Mouse (Mus musculus): ENCODE measurements at regions not wholly inside any gene's neighbourhood (a gene's known extent, or its start where the extent isn't known, plus 50 kb on each side); places are given as distances from the start of the nearest gene placed in this dataset.

- no peaks in the 10 kb centered on the region for H3K4me1 ChIP-seq (ENCODE audit: control insufficient read depth, insufficient read depth, low read length)
- no peak overlapping the region for H3K27ac ChIP-seq (ENCODE audit: control insufficient read depth, insufficient read depth, low read depth, low read length, poor library complexity)
- 33% methylated on average over 14 of the region's 14 CpGs for WGBS
- TF ChIP-seq POLR2A (IDR thresholded peaks at IDR 0.05; ENCODE audit: borderline replicate concordance, control insufficient read depth, low read depth, low read length) = no peak
- peak; percentile 55; the same call in 1 of the 2 replicates for TF ChIP-seq CTCF (IDR thresholded peaks at IDR 0.05; ENCODE audit: control insufficient read depth, insufficient read depth, low read length)
- H3K4me3 ChIP-seq (replicated peaks; ENCODE audit: control insufficient read depth, low read depth, low read length) = no peak overlapping the region
Measured at GRCm38 (mm10) chr15:88247974-88248625, 352.0 kb upstream of the Zdhhc25 start.

GRCm38 (mm10) chr15:88288051-88288450, 312.1 kb upstream of the Zdhhc25 start:
- Histone ChIP-seq H3K4me3 (replicated peaks; ENCODE audit: control insufficient read depth, low read depth, low read length) (no peak overlapping the region), H3K4me1 (ENCODE audit: control insufficient read depth, insufficient read depth, low read length) (no peaks in the 10 kb centered on the region), H3K27ac (ENCODE audit: control insufficient read depth, insufficient read depth, low read depth, low read length, poor library complexity) (no peak overlapping the region)
- WGBS = 45% methylated on average over 16 of the region's 16 CpGs
- TF ChIP-seq CTCF (IDR thresholded peaks at IDR 0.05; ENCODE audit: control insufficient read depth, insufficient read depth, low read length) (no peak), POLR2A (IDR thresholded peaks at IDR 0.05; ENCODE audit: borderline replicate concordance, control insufficient read depth, low read depth, low read length) (no peak)

DNA sequence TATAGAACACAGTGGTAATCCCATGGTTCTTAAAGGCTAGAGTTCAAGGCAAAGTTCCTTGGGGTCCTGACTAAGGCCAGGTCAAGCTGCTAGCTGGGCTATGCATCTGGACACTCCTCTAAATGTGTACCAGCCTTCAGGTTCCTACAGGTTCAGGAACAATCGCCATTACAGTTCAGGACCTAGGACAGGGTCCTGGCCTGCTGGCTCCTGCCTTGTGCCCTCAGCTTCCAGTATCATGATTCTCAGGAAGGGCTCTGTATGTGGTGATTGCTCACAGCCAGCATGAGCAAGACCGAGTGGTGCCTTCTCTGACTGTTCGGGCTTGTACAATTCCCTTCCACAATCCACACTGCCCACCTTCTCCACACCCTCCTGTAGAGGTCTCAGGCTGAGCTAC, 311.4 kb upstream of the Zdhhc25 start:
- no peak overlapping the region for H3K4me3 ChIP-seq (replicated peaks; ENCODE audit: control insufficient read depth, low read depth, low read length)
- WGBS = 56% methylated on average over 3 of the region's 3 CpGs
- TF ChIP-seq POLR2A (IDR thresholded peaks at IDR 0.05; ENCODE audit: borderline replicate concordance, control insufficient read depth, low read depth, low read length) (no peak), CTCF (IDR thresholded peaks at IDR 0.05; ENCODE audit: control insufficient read depth, insufficient read depth, low read length) (no peak)
- H3K4me1 ChIP-seq (ENCODE audit: control insufficient read depth, insufficient read depth, low read length) = no peaks in the 10 kb centered on the region
- H3K27ac ChIP-seq (ENCODE audit: control insufficient read depth, insufficient read depth, low read depth, low read length, poor library complexity) = no peak overlapping the region

GRCm38 (mm10) chr15:88290740-88291363, 309.2 kb upstream of the Zdhhc25 start:
- WGBS = 20% methylated on average over 20 of the region's 20 CpGs
- Histone ChIP-seq H3K4me1 (ENCODE audit: control insufficient read depth, insufficient read depth, low read length) (no peaks in the 10 kb centered on the region), H3K4me3 (replicated peaks; ENCODE audit: control insufficient read depth, low read depth, low read length) (no peak overlapping the region), H3K27ac (ENCODE audit: control insufficient read depth, insufficient read depth, low read depth, low read length, poor library complexity) (no peak overlapping the region)
- TF ChIP-seq POLR2A (IDR thresholded peaks at IDR 0.05; ENCODE audit: borderline replicate concordance, control insufficient read depth, low read depth, low read length) = no peak
- TF ChIP-seq CTCF (IDR thresholded peaks at IDR 0.05; ENCODE audit: control insufficient read depth, insufficient read depth, low read length) = no peak

DNA sequence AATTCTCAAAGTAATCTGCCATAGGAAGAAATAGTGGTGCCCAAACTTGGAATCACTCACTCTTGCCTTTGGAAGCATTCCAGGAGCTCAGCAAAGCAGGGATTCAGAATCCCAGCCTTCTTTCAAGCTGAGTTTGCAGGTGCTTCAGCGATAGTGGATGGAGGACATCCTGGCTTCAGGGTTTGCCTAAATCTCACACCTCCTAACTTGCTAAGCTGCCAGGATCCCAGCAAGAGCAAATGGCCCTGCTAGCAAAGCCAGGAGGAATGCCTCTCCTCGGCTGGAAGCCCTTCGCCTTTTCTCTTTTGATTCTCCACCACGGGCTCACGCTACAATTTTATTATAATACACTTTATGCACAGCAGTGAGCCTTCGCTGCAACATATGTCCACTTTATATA, 301.0 kb upstream of the Zdhhc25 start:
- TF ChIP-seq CTCF (IDR thresholded peaks at IDR 0.05; ENCODE audit: control insufficient read depth, insufficient read depth, low read length) (no peak), POLR2A (IDR thresholded peaks at IDR 0.05; ENCODE audit: borderline replicate concordance, control insufficient read depth, low read depth, low read length) (no peak)
- WGBS = 57% methylated on average over 6 of the region's 6 CpGs
- H3K4me1 ChIP-seq (ENCODE audit: control insufficient read depth, insufficient read depth, low read length) = no peaks in the 10 kb centered on the region
- no peak overlapping the region for H3K4me3 ChIP-seq (replicated peaks; ENCODE audit: control insufficient read depth, low read depth, low read length)
- no peak overlapping the region for H3K27ac ChIP-seq (ENCODE audit: control insufficient read depth, insufficient read depth, low read depth, low read length, poor library complexity)

GRCm38 (mm10) chr15:88311158-88311557, 288.9 kb upstream of the Zdhhc25 start:
- Histone ChIP-seq H3K4me3 (replicated peaks; ENCODE audit: control insufficient read depth, low read depth, low read length) (no peak overlapping the region), H3K4me1 (ENCODE audit: control insufficient read depth, insufficient read depth, low read length) (no peaks in the 10 kb centered on the region), H3K27ac (ENCODE audit: control insufficient read depth, insufficient read depth, low read depth, low read length, poor library complexity) (no peak overlapping the region)
- TF ChIP-seq CTCF (IDR thresholded peaks at IDR 0.05; ENCODE audit: control insufficient read depth, insufficient read depth, low read length) (no peak), POLR2A (IDR thresholded peaks at IDR 0.05; ENCODE audit: borderline replicate concordance, control insufficient read depth, low read depth, low read length) (no peak)
- WGBS = 78% methylated on average over 8 of the region's 8 CpGs

- no peak overlapping the region; the same call in 1 of the 2 replicates for H3K27ac ChIP-seq (ENCODE audit: control insufficient read depth, insufficient read depth, low read depth, low read length, poor library complexity)
- H3K4me3 ChIP-seq (replicated peaks; ENCODE audit: control insufficient read depth, low read depth, low read length) = no peak overlapping the region
- no peak for TF ChIP-seq POLR2A (IDR thresholded peaks at IDR 0.05; ENCODE audit: borderline replicate concordance, control insufficient read depth, low read depth, low read length)
- no peak for TF ChIP-seq CTCF (IDR thresholded peaks at IDR 0.05; ENCODE audit: control insufficient read depth, insufficient read depth, low read length)
- no peaks in the 10 kb centered on the region for H3K4me1 ChIP-seq (ENCODE audit: control insufficient read depth, insufficient read depth, low read length)
- 74% methylated on average over 12 of the region's 12 CpGs for WGBS
Measured at GRCm38 (mm10) chr15:88314810-88315459, 285.2 kb upstream of the Zdhhc25 start.

GRCm38 (mm10) chr15:88318048-88318447, 282.1 kb upstream of the Zdhhc25 start:
- 61% methylated on average over 8 of the region's 8 CpGs for WGBS
- TF ChIP-seq POLR2A (IDR thresholded peaks at IDR 0.05; ENCODE audit: borderline replicate concordance, control insufficient read depth, low read depth, low read length) (no peak), CTCF (IDR thresholded peaks at IDR 0.05; ENCODE audit: control insufficient read depth, insufficient read depth, low read length) (no peak)

More at GRCm38 (mm10) chr15:88318048-88318447, 282.1 kb upstream of the Zdhhc25 start:
- H3K27ac ChIP-seq (ENCODE audit: control insufficient read depth, insufficient read depth, low read depth, low read length, poor library complexity) = no peak overlapping the region
- H3K4me3 ChIP-seq (replicated peaks; ENCODE audit: control insufficient read depth, low read depth, low read length) = no peak overlapping the region
- H3K4me1 ChIP-seq (ENCODE audit: control insufficient read depth, insufficient read depth, low read length) = no peaks in the 10 kb centered on the region

Data from bone marrow, adult 2 months (tissue).